ENCODE assay signal across 11 mouse cellular contexts in the genomic region with DNA sequence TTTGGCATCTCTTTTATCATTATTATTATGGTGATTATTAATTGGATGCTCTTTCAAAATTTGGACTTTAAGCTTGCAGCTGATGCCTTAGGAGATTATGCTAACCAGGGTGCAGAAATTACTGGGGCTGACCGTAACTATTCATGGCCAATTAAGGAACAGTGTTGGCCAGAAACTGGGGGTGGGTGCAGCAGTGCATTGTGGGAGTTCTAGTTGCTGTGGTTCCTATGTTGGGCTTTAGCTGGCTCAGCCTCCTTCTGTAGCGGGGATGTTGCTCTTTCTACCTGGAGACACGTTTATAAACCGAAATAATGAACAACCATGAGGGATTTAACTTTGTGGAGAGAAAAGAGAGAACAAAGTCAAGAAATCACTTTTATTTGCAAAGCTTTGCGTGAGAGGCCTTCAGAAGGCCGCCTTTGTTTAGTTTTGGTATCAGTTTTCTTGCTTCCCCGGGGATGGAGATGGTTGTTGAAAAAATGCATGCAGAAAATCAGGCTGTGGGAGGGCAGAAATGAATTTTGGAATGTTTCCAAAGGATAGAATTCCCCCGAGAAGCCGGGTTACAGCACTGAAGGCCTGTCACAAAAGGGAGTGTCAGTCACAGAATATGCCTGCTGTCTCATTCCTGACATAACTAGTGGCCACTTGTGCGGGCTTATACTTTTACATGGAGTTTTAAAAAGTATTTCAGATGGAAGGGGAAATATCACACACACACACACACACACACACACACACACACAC.
DNase-seq lines count a peak whose midpoint lies in the region; ATAC-seq and TF ChIP-seq lines count a peak whose summit lies in the region.
"Had no signal": no experiment of that assay in that cellular context is flagged by ENCODE, and none has a peak within 500 bp of the region (broad histone marks: within the 10 kb centered on the region; RNA-seq: fewer than 3 reads in every experiment).

No protein-coding gene starts in this region.

- H3K4me3 ChIP-seq in lung, embryonic 14.5 days (ENCODE audit: low read depth, low read length): no peak overlapping the region
- H3K4me3 ChIP-seq in embryonic facial prominence, embryonic 14.5 days (ENCODE audit: low read depth, low read length): no peak overlapping the region
- no peak overlapping the region for H3K4me3 ChIP-seq in heart, embryonic 16.5 days (ENCODE audit: low read length)
- H3K4me3 ChIP-seq in midbrain, postnatal 0 days (ENCODE audit: low read depth, low read length): no peak overlapping the region
- H3K4me3 ChIP-seq in liver, embryonic 11.5 days (ENCODE audit: low read depth, low read length): no peak overlapping the region

- H3K9me3 ChIP-seq in lung, embryonic 14.5 days (ENCODE audit: low read depth, low read length): no peaks in the 10 kb centered on the region
- no peaks in the 10 kb centered on the region for H3K9me3 ChIP-seq in embryonic facial prominence, embryonic 14.5 days (ENCODE audit: control insufficient read depth, low read length)
- peaks cover 2% of the 10 kb centered on the region; the same call in 1 of the 2 replicates for H3K9me3 ChIP-seq in heart, embryonic 16.5 days (replicated peaks; ENCODE audit: control insufficient read depth, low read length)
- no peaks in the 10 kb centered on the region for H3K9me3 ChIP-seq in midbrain, postnatal 0 days (ENCODE audit: low read length)
- no peaks in the 10 kb centered on the region for H3K9me3 ChIP-seq in liver, embryonic 11.5 days (ENCODE audit: control insufficient read depth, low read length)

- TF ChIP-seq CTCF in lung, embryonic 14.5 days (IDR thresholded peaks at IDR 0.05; ENCODE audit: low read depth): no peak
- TF ChIP-seq CTCF in midbrain, postnatal 0 days (IDR thresholded peaks at IDR 0.05): no peak

- H3K27me3 ChIP-seq in lung, embryonic 14.5 days (ENCODE audit: insufficient read depth, low read length): no peaks in the 10 kb centered on the region
- no peaks in the 10 kb centered on the region for H3K27me3 ChIP-seq in embryonic facial prominence, embryonic 14.5 days (replicated peaks; ENCODE audit: control insufficient read depth, insufficient read depth, low read length)
- H3K27me3 ChIP-seq in heart, embryonic 16.5 days (ENCODE audit: control insufficient read depth, insufficient read depth, low read length): no peaks in the 10 kb centered on the region
- H3K27me3 ChIP-seq in midbrain, postnatal 0 days (ENCODE audit: insufficient read depth, low read length): no peaks in the 10 kb centered on the region
- H3K27me3 ChIP-seq in liver, embryonic 11.5 days (replicated peaks; ENCODE audit: control insufficient read depth, insufficient read depth, low read length): no peaks in the 10 kb centered on the region
- H3K27me3 ChIP-seq: Patski had no signal

- H3K4me2 ChIP-seq in lung, embryonic 14.5 days: peak overlapping the region; percentile 35; the same call in 1 of the 2 replicates
- H3K4me2 ChIP-seq in embryonic facial prominence, embryonic 14.5 days (ENCODE audit: low read depth, low read length): peak overlapping the region; percentile 18; the same call in 1 of the 2 replicates
- H3K4me2 ChIP-seq in heart, embryonic 16.5 days (ENCODE audit: low read depth, low read length): no peak overlapping the region; the same call in 1 of the 2 replicates
- H3K4me2 ChIP-seq in midbrain, postnatal 0 days (ENCODE audit: low read depth, low read length, poor library complexity, severe bottlenecking): no peak overlapping the region
- no peak overlapping the region for H3K4me2 ChIP-seq in liver, embryonic 11.5 days

- no peak overlapping the region for H3K9ac ChIP-seq in lung, embryonic 14.5 days
- H3K9ac ChIP-seq in embryonic facial prominence, embryonic 14.5 days (ENCODE audit: low read depth, low read length): peak overlapping the region; percentile 11; the same call in 1 of the 2 replicates
- H3K9ac ChIP-seq in heart, embryonic 16.5 days (ENCODE audit: low read length): no peak overlapping the region
- no peak overlapping the region for H3K9ac ChIP-seq in midbrain, postnatal 0 days (replicated peaks; ENCODE audit: low read length, poor library complexity, severe bottlenecking)
- H3K9ac ChIP-seq in liver, embryonic 11.5 days (ENCODE audit: low read depth, low read length): no peak overlapping the region

- DNase-seq in lung, embryonic 14.5 days: peak; percentile 83
- DNase-seq in lung, adult 18-20 months: no peak
- peak; percentile 85 for DNase-seq in embryonic facial prominence, embryonic 14.5 days (ENCODE audit: low spot score)
- DNase-seq in midbrain, postnatal 0 days (ENCODE audit: low spot score): peak; percentile 75
- DNase-seq in ovary, postnatal 10 days (ENCODE audit: low spot score): no peak
- no peak for DNase-seq in spleen, postnatal 36 days (ENCODE audit: low spot score in 2 of 2)
- DNase-seq in liver, embryonic 11.5 days (ENCODE audit: low spot score): no peak
- DNase-seq: cerebellum, adult 8-10 months had no signal

- no peaks in the 10 kb centered on the region for H3K36me3 ChIP-seq in lung, embryonic 14.5 days (ENCODE audit: insufficient read depth)
- H3K36me3 ChIP-seq in embryonic facial prominence, embryonic 14.5 days (ENCODE audit: control insufficient read depth, insufficient read depth, low read length): no peaks in the 10 kb centered on the region
- no peaks in the 10 kb centered on the region; the same call in 1 of the 2 replicates for H3K36me3 ChIP-seq in heart, embryonic 16.5 days (ENCODE audit: control insufficient read depth, insufficient read depth)
- no peaks in the 10 kb centered on the region for H3K36me3 ChIP-seq in midbrain, postnatal 0 days (ENCODE audit: insufficient read depth, low read length)
- H3K36me3 ChIP-seq in liver, embryonic 11.5 days (ENCODE audit: control insufficient read depth, insufficient read depth, low read length): no peaks in the 10 kb centered on the region

- peak; percentile 75; the same call in 1 of the 2 replicates for ATAC-seq in lung, embryonic 14.5 days (ENCODE audit: insufficient read depth)
- peak; percentile 81 for ATAC-seq in embryonic facial prominence, embryonic 14.5 days (ENCODE audit: low read depth)
- no peak for ATAC-seq in heart, embryonic 16.5 days (replicated peaks; ENCODE audit: extremely low read depth, insufficient read depth, low FRiP score)
- ATAC-seq in midbrain, postnatal 0 days (ENCODE audit: low FRiP score): peak; percentile 39; the same call in 1 of the 2 replicates
- ATAC-seq in liver, embryonic 11.5 days (replicated peaks; ENCODE audit: low FRiP score): no peak
- ATAC-seq: intestine, postnatal 0 days; Patski had no signal

- peaks cover 11% of the 10 kb centered on the region; the same call in 1 of the 2 replicates for H3K4me1 ChIP-seq in lung, embryonic 14.5 days (ENCODE audit: insufficient read depth)
- H3K4me1 ChIP-seq in embryonic facial prominence, embryonic 14.5 days (ENCODE audit: control insufficient read depth, insufficient read depth, low read length): peaks cover 21% of the 10 kb centered on the region
- H3K4me1 ChIP-seq in heart, embryonic 16.5 days (ENCODE audit: control insufficient read depth, insufficient read depth, low read length): peaks cover 14% of the 10 kb centered on the region
- H3K4me1 ChIP-seq in midbrain, postnatal 0 days (ENCODE audit: insufficient read depth, low read length): no peaks in the 10 kb centered on the region
- no peaks in the 10 kb centered on the region for H3K4me1 ChIP-seq in liver, embryonic 11.5 days (replicated peaks; ENCODE audit: control insufficient read depth, insufficient read depth, low read length)

- H3K27ac ChIP-seq in lung, embryonic 14.5 days (ENCODE audit: low read depth): peak overlapping the region; percentile 88
- peak overlapping the region; percentile 67 for H3K27ac ChIP-seq in embryonic facial prominence, embryonic 14.5 days (replicated peaks; ENCODE audit: low read depth, low read length)
- peak overlapping the region; percentile 8 for H3K27ac ChIP-seq in heart, embryonic 16.5 days (ENCODE audit: low read length)
- peak overlapping the region; percentile 28; the same call in 1 of the 2 replicates for H3K27ac ChIP-seq in midbrain, postnatal 0 days (ENCODE audit: low read depth, low read length)
- no peak overlapping the region for H3K27ac ChIP-seq in liver, embryonic 11.5 days (ENCODE audit: low read depth, low read length)

- WGBS in lung, embryonic 14.5 days: 18% methylated on average over 10 of the region's 10 CpGs
- 23% methylated on average over 10 of the region's 10 CpGs for WGBS in embryonic facial prominence, embryonic 14.5 days
- WGBS in heart, embryonic 16.5 days: 37% methylated on average over 10 of the region's 10 CpGs
- 13% methylated on average over 10 of the region's 10 CpGs for WGBS in midbrain, postnatal 0 days
- 79% methylated on average over 10 of the region's 10 CpGs for WGBS in liver, embryonic 11.5 days

Comparison
In these comparisons a context has a peak if more than half of its experiments do, and no peak if none do; other contexts are left out.
1. DNase-seq: peak in lung, embryonic 14.5 days (single experiment), embryonic facial prominence, embryonic 14.5 days (single experiment) and midbrain, postnatal 0 days (single experiment); none in lung, adult 18-20 months (0 of 2), ovary, postnatal 10 days (single experiment), spleen, postnatal 36 days (0 of 2) and liver, embryonic 11.5 days (single experiment).
2. ATAC-seq: peak in lung, embryonic 14.5 days (single experiment), embryonic facial prominence, embryonic 14.5 days (single experiment) and midbrain, postnatal 0 days (single experiment); none in heart, embryonic 16.5 days (single experiment) and liver, embryonic 11.5 days (single experiment).
3. H3K4me2 ChIP-seq: peak in lung, embryonic 14.5 days (single experiment) and embryonic facial prominence, embryonic 14.5 days (single experiment); none in heart, embryonic 16.5 days (single experiment), midbrain, postnatal 0 days (single experiment) and liver, embryonic 11.5 days (single experiment).